Mouse (Mus musculus) kidney, embryonic 16.5 days (tissue): Measurements from ENCODE around the gene Paqr4. TPM values are rescaled to one million over a fixed set of nuclear protein-coding genes. Genes with fewer than 3 reads are reported as not detected.

Source experiments
- ATAC-seq: fragments of 200-750 bp; cut with Nextera tagmentation; 2 replicates; pipeline ENCODE4 v1.8.0; 2017; ENCODE audit warnings: moderate TSS enrichment; ENCODE audit not compliant: low FRiP score, low TSS enrichment
- H3K27ac ChIP-seq: fragments of 300-500 bp; sonication (generic); 2 replicates; pipeline ENCODE4 v1.5.1; 2014; ENCODE audit warnings: low read length
- H3K27me3 ChIP-seq: fragments of 300-500 bp; sonication (generic); 2 replicates; pipeline ENCODE4 v1.6.1; 2014; ENCODE audit warnings: low read length, control low read depth, mixed read lengths; ENCODE audit not compliant: insufficient read depth
- H3K36me3 ChIP-seq: fragments of 300-500 bp; sonication (generic); 2 replicates; pipeline ENCODE4 v1.6.1; 2014; ENCODE audit warnings: low read length, control low read depth, mixed read lengths; ENCODE audit not compliant: insufficient read depth
- H3K4me1 ChIP-seq: fragments of 300-500 bp; sonication (generic); 2 replicates; pipeline ENCODE4 v1.6.1; 2014; ENCODE audit warnings: low read length, control low read depth, mixed read lengths; ENCODE audit not compliant: insufficient read depth
- H3K4me2 ChIP-seq: fragments of 300-500 bp; sonication (generic); replicated peaks from 2 replicates; pipeline ENCODE4 v1.6.1; 2014; ENCODE audit warnings: low read depth, low read length
- H3K4me3 ChIP-seq: fragments of 300-500 bp; sonication (generic); 2 replicates; pipeline ENCODE4 v1.5.1; 2014; ENCODE audit warnings: mild to moderate bottlenecking, low read length
- H3K9ac ChIP-seq: fragments of 300-500 bp; sonication (generic); replicated peaks from 2 replicates; pipeline ENCODE4 v1.6.1; 2014; ENCODE audit warnings: low read length
- H3K9me3 ChIP-seq: fragments of 300-500 bp; sonication (generic); 2 replicates; pipeline ENCODE4 v1.6.1; 2016; ENCODE audit warnings: low read length, control low read depth
- WGBS: fragments of 180-500 bp; shearing (Covaris S2); extraction: QIAGEN DNeasy Blood & Tissue Kit; methylation state at CpG from one replicate; pipeline ENCODE4 v1.1.7; 2014; 5-methylcytosine and 5-hydroxymethylcytosine counted together
- polyA plus RNA-seq: library from polyadenylated mRNA; unstranded; fragments of >200 nt; fragmentation: Nextera tagmentation; extraction: Ambion mirVana; gene quantifications from 2 replicates; pipeline ENCODE4 v1.2.1, GENCODE M21; 2015

Gene Paqr4
- polyA plus RNA-seq, 1 experiment from 2014 or later = 25.4 TPM

DNA sequence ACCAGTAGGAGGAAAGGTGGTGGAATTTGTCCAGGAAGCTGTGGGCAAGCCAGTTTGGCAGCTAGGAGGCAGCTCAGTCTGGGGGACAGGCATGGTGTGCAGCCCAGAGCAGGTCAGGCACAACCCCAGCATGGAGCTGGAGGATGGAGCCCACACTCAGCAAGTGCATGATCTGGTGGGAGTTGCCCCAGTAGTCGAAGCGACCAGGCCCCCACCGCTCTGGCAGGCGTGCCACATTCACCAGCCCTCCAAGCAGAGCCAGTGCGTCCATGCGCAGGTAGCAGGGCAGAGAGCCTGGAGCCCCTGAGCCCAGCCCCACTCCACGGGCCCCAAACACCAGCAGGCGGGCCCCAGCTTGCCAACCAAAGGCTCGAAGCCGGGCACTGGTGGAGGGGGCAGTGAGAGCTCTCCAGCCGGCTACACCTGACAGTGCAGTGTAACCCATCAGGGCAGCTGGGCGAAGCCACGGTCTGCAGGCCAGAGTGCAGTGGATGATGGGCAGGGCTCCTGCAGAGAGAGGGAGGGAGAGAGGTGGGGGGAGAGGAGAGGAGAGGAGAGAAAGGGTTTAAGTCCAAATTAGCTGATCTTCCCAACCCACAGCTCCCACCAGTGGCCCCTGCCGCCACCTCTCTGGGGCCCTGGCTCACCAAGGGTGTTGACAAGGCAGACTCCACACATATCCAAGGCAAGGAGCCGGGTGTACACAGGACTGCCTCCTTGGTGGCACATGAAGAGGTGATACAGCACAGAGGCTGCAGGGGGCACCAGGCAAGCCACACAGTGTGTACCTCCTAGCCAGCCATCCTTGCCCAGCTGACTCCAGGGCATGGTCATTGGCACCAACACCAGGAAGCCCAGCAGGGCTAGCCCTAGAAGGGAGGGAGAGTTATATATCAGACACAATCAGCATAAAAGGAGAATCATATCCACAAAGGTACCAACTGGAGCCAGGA is 2.9 kb downstream of the Paqr4 start:
- Histone ChIP-seq H3K27ac (no peak overlapping the region), H3K9ac (0 out of 2 replicates have a peak overlapping the region, but pooled peaks have one; percentile 14), H3K4me1 (peaks cover 29% of the 10 kb centered on the region), H3K4me2 (no peak overlapping the region), H3K27me3 (peaks cover 22% of the 10 kb centered on the region), H3K9me3 (no peaks in the 10 kb centered on the region), H3K4me3 (no peak overlapping the region), H3K36me3 (peaks cover 24% of the 10 kb centered on the region)
- 62% methylated on average over 15 of the region's 15 CpGs for WGBS
- ATAC-seq = no peak

DNA sequence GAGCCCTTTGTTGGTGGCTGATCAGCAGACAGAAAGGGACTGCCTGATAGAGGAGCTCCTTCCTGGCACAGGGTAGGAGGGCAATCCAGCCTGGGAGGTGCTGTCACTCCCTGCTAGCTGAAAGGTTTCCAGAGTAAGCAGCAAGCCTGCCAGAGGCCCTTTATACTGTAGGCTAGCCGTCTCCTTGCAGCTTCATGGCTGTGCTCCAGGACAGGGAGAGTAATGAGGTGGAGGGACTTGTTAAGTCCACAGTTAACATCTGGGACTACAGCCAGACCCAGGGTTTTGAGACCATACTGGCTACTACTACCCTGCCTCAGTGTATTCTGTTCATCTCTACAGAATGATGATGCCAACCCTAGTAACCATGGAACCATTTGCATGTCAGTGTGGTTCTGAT is 6.3 kb downstream of the Paqr4 start:
- H3K4me3 ChIP-seq = no peak overlapping the region
- H3K36me3 ChIP-seq = peaks cover 24% of the 10 kb centered on the region
- no peak for ATAC-seq
- no peaks in the 10 kb centered on the region for H3K27me3 ChIP-seq
- peaks cover 15% of the 10 kb centered on the region for H3K4me1 ChIP-seq
- no peak overlapping the region for H3K9ac ChIP-seq
- H3K27ac ChIP-seq = no peak overlapping the region
- H3K4me2 ChIP-seq = no peak overlapping the region
- H3K9me3 ChIP-seq = no peaks in the 10 kb centered on the region
- 59% methylated on average over 1 of the region's 1 CpGs for WGBS

DNA sequence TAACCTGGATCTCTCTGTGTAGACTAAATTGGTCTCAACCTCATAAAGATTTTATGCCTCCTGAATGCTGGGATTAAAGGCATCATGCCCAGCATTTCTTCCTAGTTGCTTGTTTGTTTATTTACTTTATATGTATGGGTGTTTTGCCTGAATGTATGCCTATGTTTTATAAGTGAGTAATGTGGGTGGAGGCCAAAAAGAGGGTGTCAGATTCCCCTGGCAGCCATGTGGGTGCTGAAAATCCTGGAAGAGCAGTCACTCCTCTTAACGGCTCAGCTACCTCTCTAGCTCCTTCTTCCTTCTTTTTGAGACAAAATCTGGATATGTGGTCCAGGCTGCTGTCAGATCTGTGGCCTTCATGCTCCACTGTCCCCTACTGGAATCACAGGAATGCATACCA is 10.2 kb downstream of the Paqr4 start:
- H3K27ac ChIP-seq = no peak overlapping the region
- H3K4me1 ChIP-seq = peaks cover 10% of the 10 kb centered on the region
- H3K4me2 ChIP-seq = no peak overlapping the region
- no peak for ATAC-seq
- H3K9ac ChIP-seq = no peak overlapping the region
- no peak overlapping the region for H3K4me3 ChIP-seq
- no peaks in the 10 kb centered on the region for H3K27me3 ChIP-seq
- WGBS = 15% methylated on average over 1 of the region's 1 CpGs
- peaks cover 13% of the 10 kb centered on the region for H3K36me3 ChIP-seq
- H3K9me3 ChIP-seq = no peaks in the 10 kb centered on the region

DNA sequence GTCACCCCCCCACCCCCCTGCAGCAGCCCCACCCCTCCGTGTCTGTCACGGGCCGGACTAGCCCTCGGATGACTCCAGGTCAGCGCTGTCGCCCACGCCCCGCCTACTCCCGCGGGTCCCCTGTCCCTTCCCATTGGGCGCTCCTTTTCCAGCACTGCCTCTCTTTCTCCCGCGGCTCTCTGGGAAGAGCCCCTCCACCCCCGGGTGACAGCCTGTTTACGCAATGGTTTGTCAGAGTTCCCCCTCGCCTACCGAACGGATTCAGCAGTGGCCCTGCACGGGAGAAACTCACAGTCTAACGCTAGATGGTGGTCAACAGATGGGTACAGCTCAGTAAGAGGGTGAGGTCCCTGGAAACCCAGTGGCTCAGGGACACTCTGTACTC is 13.9 kb downstream of the Paqr4 start:
- peak overlapping the region; percentile 59 for H3K4me2 ChIP-seq
- peak overlapping the region; percentile 84 for H3K4me3 ChIP-seq
- WGBS = 1% methylated on average over 16 of the region's 20 CpGs
- no peaks in the 10 kb centered on the region for H3K9me3 ChIP-seq
- peaks cover 12% of the 10 kb centered on the region for H3K4me1 ChIP-seq
- H3K36me3 ChIP-seq = no peaks in the 10 kb centered on the region
- H3K9ac ChIP-seq = peak overlapping the region; percentile 86
- H3K27me3 ChIP-seq = no peaks in the 10 kb centered on the region
- peak overlapping the region; percentile 90 for H3K27ac ChIP-seq
- ATAC-seq = peak; percentile 94

DNA sequence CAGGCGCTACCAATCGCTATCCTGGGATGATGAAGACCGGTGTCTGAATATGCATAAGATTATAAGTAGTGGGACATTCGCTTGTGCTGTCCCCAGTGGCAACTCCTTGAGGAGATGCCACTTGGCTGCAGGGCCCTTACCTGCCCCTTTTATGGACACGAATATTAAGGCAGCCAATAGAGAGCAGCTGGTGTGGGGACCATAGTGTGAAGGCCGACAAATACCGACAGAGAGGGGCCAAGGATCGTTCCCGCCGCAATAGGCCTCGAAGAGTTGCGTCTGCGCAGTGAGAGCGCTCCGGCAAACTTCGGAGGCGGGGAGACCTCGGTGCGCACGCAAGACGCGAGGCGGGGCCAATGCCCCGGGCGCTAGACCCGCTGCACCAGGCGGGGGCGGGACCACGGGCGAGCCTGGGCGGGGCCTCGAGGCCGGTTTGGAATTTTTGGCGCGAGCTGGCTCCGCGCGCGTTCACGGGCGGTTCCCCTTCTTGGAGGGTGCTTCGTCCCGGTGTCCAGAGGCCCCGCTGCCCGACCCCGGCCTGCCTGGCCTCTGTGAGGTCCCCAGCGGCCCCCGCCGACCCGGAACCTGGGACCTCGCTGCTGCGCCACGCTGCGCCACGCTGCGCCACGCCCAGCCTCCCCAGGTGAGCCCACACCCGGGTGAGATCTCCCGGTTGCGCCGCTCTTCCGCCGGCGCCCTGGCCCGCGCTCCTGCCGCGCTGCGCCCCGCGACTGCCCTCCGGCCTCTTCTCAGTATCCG is 14.5 kb downstream of the Paqr4 start, which contains the start of gene Pkmyt1:
Gene Pkmyt1 (plus strand): TSS at position 338 of the 759 bp plus-strand sequence.
- peak within 1 kb of the TSS; percentile 86 for H3K9ac ChIP-seq
- H3K4me2 ChIP-seq = peak within 1 kb of the TSS; percentile 59
- ATAC-seq = peak; percentile 93
- H3K27me3 ChIP-seq = no peaks in the 10 kb centered on the region
- peaks cover 12% of the 10 kb centered on the region for H3K4me1 ChIP-seq
- no peaks in the 10 kb centered on the region for H3K9me3 ChIP-seq
- H3K4me3 ChIP-seq = peak within 1 kb of the TSS; percentile 84
- H3K27ac ChIP-seq = peak within 1 kb of the TSS; percentile 90
- no peaks in the 10 kb centered on the region for H3K36me3 ChIP-seq
- 1% methylated on average over 72 of the region's 73 CpGs for WGBS

DNA sequence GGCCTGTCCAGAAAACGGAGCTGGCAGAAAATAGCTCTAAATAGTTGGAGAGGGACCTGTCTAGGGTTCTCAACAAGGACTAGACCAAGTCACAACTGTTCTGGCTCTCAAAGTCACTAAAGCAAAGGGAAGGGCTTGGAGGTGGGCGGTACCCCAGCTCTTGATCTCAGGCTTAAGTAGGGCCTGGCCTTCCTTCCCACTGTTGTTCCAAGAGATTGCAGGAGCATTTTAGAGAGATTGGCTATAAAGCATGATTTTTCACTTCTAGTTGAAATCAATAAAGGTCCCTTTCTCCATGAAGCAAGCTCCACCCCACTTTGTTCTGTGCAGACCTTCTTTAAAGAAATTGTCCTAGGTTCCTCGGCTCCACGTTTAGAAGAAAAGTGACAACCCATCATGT is 15.2 kb downstream of the Paqr4 start:
- H3K4me3 ChIP-seq = peak overlapping the region; percentile 84
- no peaks in the 10 kb centered on the region for H3K36me3 ChIP-seq
- H3K9ac ChIP-seq = peak overlapping the region; percentile 73
- 47% methylated on average over 4 of the region's 4 CpGs for WGBS
- peaks cover 12% of the 10 kb centered on the region for H3K4me1 ChIP-seq
- H3K9me3 ChIP-seq = no peaks in the 10 kb centered on the region
- H3K27ac ChIP-seq = no peak overlapping the region; the same call in 1 of the 2 replicates
- ATAC-seq = no peak
- peak overlapping the region; percentile 59 for H3K4me2 ChIP-seq
- no peaks in the 10 kb centered on the region for H3K27me3 ChIP-seq

DNA sequence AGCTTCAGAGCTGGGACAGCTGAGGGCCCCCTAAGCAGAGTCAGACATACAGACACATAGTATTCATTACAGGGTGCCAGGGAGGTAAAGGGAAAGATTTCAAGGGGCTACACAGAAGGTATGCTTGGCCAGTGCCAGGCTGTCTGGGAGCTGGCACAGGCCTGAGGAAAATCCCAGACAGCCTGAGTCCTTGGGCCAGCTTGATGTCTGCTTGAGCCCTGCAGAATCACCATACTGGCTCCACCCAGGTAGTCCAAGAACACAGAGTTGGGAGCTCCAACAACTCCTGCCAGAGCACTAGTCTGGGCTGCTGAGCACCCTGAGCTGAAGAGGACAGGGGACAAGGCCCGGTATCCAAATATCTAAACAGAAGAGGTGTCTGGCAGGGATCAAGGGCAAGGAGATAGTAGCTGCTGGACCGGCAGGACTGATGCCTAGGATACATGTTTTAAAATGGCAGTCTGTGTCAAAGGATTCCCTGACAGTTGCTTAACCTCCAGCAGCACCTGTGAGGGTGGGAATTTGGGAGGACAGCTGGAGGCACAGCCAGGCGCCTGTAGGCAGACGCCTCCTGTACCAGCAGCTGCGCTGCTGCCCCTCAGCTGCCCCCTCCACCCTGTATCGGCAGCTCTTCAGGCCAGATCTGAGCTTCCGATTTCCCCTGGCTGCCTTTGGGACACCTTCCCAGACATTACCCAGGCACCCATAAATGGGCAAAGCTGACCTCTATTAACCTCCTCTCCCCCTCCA is 18.1 kb downstream of the Paqr4 start, which contains the start of gene 1520401A03Rik:
Gene 1520401A03Rik (minus strand): TSS at position 408 of the 750 bp plus-strand sequence.
- no peak within 1 kb of the TSS for H3K4me2 ChIP-seq
- no peak within 1 kb of the TSS for H3K27ac ChIP-seq
- H3K36me3 ChIP-seq = no peaks in the 10 kb centered on the region
- no peak within 1 kb of the TSS for H3K4me3 ChIP-seq
- no peaks in the 10 kb centered on the region for H3K9me3 ChIP-seq
- WGBS = 75% methylated on average over 7 of the region's 7 CpGs
- ATAC-seq = no peak
- H3K4me1 ChIP-seq = peaks cover 12% of the 10 kb centered on the region
- H3K27me3 ChIP-seq = no peaks in the 10 kb centered on the region
- H3K9ac ChIP-seq = no peak within 1 kb of the TSS

DNA sequence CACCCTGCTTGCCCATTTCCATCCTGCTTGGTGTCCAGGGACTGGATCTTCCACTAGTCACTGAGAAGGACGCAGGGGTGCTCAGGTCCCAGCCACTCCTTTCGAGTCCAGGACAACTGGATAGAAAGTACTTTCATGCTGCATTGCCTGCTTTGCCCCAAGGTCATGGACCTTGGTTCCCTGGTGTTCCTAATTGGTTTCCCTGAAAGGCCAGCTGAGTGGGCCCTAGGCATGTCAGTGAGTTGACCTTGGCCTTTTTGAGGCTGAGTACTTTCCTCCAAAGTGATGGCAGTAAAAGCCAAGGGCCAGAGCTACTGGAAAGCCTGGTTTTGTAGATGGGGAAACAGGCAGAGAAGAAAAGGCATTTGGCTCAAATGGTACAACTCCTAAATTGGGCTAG is 18.8 kb downstream of the Paqr4 start:
- 84% methylated on average over 2 of the region's 2 CpGs for WGBS
- H3K36me3 ChIP-seq = no peaks in the 10 kb centered on the region
- no peak overlapping the region for H3K9ac ChIP-seq
- H3K9me3 ChIP-seq = no peaks in the 10 kb centered on the region
- H3K27me3 ChIP-seq = no peaks in the 10 kb centered on the region
- no peak overlapping the region for H3K27ac ChIP-seq
- H3K4me2 ChIP-seq = no peak overlapping the region
- peaks cover 6% of the 10 kb centered on the region for H3K4me1 ChIP-seq
- no peak for ATAC-seq
- no peak overlapping the region for H3K4me3 ChIP-seq

DNA sequence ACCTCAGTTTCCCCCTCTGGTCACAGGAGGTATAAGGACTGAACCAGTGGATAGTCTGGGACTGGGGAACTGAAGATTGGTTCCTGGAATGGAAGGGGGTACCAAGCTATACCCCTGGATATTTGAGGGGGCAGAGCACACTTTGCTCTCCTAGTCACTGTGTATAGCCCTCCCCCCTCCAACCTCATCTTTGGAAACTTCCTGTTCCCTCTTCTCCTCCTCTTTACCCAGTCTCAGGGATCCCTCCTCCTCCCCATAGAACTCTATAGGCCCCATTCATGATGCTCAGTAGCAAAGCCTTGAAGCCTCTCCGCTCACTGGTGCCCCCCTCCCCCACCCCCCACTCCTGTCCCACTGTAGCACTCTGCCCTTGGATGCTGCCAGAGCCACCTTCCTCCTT is 21.2 kb downstream of the Paqr4 start:
- no peaks in the 10 kb centered on the region for H3K36me3 ChIP-seq
- no peaks in the 10 kb centered on the region for H3K9me3 ChIP-seq
- H3K4me2 ChIP-seq = no peak overlapping the region
- no peak for ATAC-seq
- no peaks in the 10 kb centered on the region for H3K27me3 ChIP-seq
- H3K4me1 ChIP-seq = no peaks in the 10 kb centered on the region
- no peak overlapping the region for H3K4me3 ChIP-seq
- H3K9ac ChIP-seq = no peak overlapping the region
- H3K27ac ChIP-seq = no peak overlapping the region
- WGBS = 38% methylated on average over 1 of the region's 1 CpGs
